In the genomic region with DNA sequence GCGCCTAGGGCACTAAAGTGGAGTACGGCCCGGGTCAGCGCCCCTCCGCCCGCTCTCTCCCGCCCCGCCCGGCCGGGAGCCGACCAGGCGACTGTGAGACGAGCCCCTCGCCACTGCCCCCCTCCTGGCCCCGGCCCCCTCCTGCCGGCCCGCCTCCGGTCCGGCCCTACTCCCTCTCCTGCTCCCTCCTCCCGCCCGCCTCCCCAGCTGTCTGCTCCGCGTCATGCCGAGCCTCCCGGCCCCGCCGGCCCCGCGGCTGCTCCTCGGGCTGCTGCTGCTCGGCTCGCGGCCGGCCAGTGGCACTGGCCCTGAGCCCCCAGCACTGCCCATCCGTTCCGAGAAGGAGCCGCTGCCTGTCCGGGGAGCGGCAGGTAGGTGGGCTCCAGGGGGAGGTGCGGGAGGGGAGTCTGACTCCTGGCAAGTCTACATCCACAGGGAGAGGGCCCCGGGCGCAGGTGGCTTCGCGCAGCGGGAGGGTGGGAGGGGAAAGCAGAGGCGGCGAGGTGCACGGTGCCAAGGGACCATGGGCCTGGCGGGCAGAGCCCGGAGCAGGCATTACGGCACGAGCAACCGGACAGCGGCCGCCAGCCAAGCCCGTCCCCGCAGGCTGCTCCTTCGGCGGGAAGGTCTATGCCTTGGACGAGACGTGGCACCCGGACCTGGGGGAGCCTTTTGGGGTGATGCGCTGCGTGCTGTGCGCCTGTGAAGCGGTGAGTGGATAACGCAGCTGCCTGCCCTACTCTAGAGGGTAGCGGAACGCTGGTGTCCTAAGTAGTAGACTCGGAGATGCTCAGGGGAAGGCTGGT, we compare ENCODE assay signal across 8 mouse cellular contexts. TPM values are rescaled to one million over a fixed set of nuclear protein-coding genes. Genes with fewer than 3 reads are reported as not detected.
DNase-seq lines count a peak whose midpoint lies in the region; ATAC-seq and TF ChIP-seq lines count a peak whose summit lies in the region.

Gene Chrd, plus strand, starts transcription at position 203 of the 806 bp plus-strand sequence.

- H3K4me2 ChIP-seq in heart, postnatal 0 days (ENCODE audit: low read depth, low read length): peak within 1 kb of the TSS; percentile 99
- peak within 1 kb of the TSS; percentile 99 for H3K4me2 ChIP-seq in lung, postnatal 0 days (replicated peaks; ENCODE audit: low read depth, low read length)

- H3K9ac ChIP-seq in ES-E14 (ENCODE audit: insufficient read depth, low read depth, low read length, poor library complexity, severe bottlenecking): peak within 1 kb of the TSS; percentile 58
- H3K9ac ChIP-seq in heart, postnatal 0 days (replicated peaks; ENCODE audit: low read depth, low read length): peak within 1 kb of the TSS; percentile 54
- peak within 1 kb of the TSS; percentile 54 for H3K9ac ChIP-seq in lung, postnatal 0 days (replicated peaks; ENCODE audit: low read depth)

- under 1% methylated on average over 58 of the region's 70 CpGs for WGBS in heart, postnatal 0 days
- WGBS in lung, postnatal 0 days: 1% methylated on average over 44 of the region's 70 CpGs

- ATAC-seq in heart, postnatal 0 days (ENCODE audit: insufficient read depth, low read depth): peak; percentile 59
- ATAC-seq in lung, postnatal 0 days: peak; percentile 87
- ATAC-seq in inflammation-experienced regulatory T-cells, adult 6 months: no peak

- H3K27ac ChIP-seq in ES-E14 (ENCODE audit: insufficient read depth, low read depth, low read length, poor library complexity, severe bottlenecking): no peak within 1 kb of the TSS
- no peak within 1 kb of the TSS for H3K27ac ChIP-seq in embryonic fibroblast, embryonic 13.5 days (ENCODE audit: insufficient read depth, low read length)
- 0 out of 2 replicates have a peak within 1 kb of the TSS, but pooled peaks have one; percentile 20 for H3K27ac ChIP-seq in heart, postnatal 0 days (ENCODE audit: low read depth)
- H3K27ac ChIP-seq in lung, postnatal 0 days (ENCODE audit: low read length): peak within 1 kb of the TSS; percentile 54; the same call in 1 of the 2 replicates

- DNase-seq in ES-E14 (ENCODE audit: low read depth, low spot score): no peak
- DNase-seq in adrenal gland, postnatal 4 days (ENCODE audit: low spot score in 2 of 2): peak in 1 of 2 experiments; percentile 47
- no peak for DNase-seq in heart, postnatal 0 days (ENCODE audit: low spot score)
- peak; percentile 84 to 89 for DNase-seq in kidney, postnatal 4 days
- DNase-seq in lung, postnatal 0 days (ENCODE audit: low spot score): peak; percentile 74
- DNase-seq in right cerebral cortex, postnatal 14 days: peak; percentile 68

- H3K4me3 ChIP-seq in ES-E14 (ENCODE audit: insufficient read depth in 1 of 2, low read depth in 1 of 2, low read length in 2 of 2, poor library complexity in 1 of 2, severe bottlenecking in 1 of 2): peak within 1 kb of the TSS; percentile 85 to 87
- H3K4me3 ChIP-seq in embryonic fibroblast, embryonic 13.5 days (ENCODE audit: insufficient read depth, low read length): peak within 1 kb of the TSS; percentile 44
- H3K4me3 ChIP-seq in heart, postnatal 0 days (ENCODE audit: low read depth, low read length): peak within 1 kb of the TSS; percentile 66
- peak within 1 kb of the TSS; percentile 60 for H3K4me3 ChIP-seq in lung, postnatal 0 days (ENCODE audit: low read depth, low read length)

- H3K4me1 ChIP-seq in ES-E14 (ENCODE audit: control insufficient read depth in 2 of 2, insufficient read depth in 2 of 2, low read length in 2 of 2, poor library complexity in 1 of 2): peaks cover 5 to 16% of the 10 kb centered on the region in 2 experiments; a peak in 2 of 4 replicates
- H3K4me1 ChIP-seq in embryonic fibroblast, embryonic 13.5 days (ENCODE audit: control insufficient read depth, insufficient read depth, low read length): no peaks in the 10 kb centered on the region
- peaks cover 10% of the 10 kb centered on the region; the same call in 1 of the 2 replicates for H3K4me1 ChIP-seq in heart, postnatal 0 days (ENCODE audit: control insufficient read depth, insufficient read depth)
- H3K4me1 ChIP-seq in lung, postnatal 0 days (ENCODE audit: insufficient read depth, low read depth, low read length): no peaks in the 10 kb centered on the region; the same call in 1 of the 2 replicates

- H3K27me3 ChIP-seq in heart, postnatal 0 days (ENCODE audit: control insufficient read depth, insufficient read depth, low read length): peaks cover 64% of the 10 kb centered on the region
- H3K27me3 ChIP-seq in lung, postnatal 0 days (replicated peaks; ENCODE audit: insufficient read depth, low read length): peaks cover 21% of the 10 kb centered on the region

- no peaks in the 10 kb centered on the region for H3K9me3 ChIP-seq in ES-E14 (ENCODE audit: control insufficient read depth, insufficient read depth, low read depth, low read length)
- no peaks in the 10 kb centered on the region for H3K9me3 ChIP-seq in heart, postnatal 0 days (replicated peaks; ENCODE audit: control insufficient read depth, low read length)
- H3K9me3 ChIP-seq in lung, postnatal 0 days (ENCODE audit: low read length): no peaks in the 10 kb centered on the region

- in situ Hi-C loops in ES-E14 (cut with MboI; ENCODE audit: low sequenced_read_pairs in 2 of 2, unreplicated experiment in 2 of 2): no loop called here

- TF ChIP-seq CTCF in embryonic fibroblast, embryonic 13.5 days (IDR thresholded peaks at IDR 0.05; ENCODE audit: borderline replicate concordance, insufficient read depth, low read length): no peak
- TF ChIP-seq CTCF in heart, postnatal 0 days (IDR thresholded peaks at IDR 0.05; ENCODE audit: low read depth): no peak
- TF ChIP-seq CTCF in lung, postnatal 0 days (IDR thresholded peaks at IDR 0.05): no peak

- TF ChIP-seq EP300 in heart, postnatal 0 days (IDR thresholded peaks at IDR 0.05; ENCODE audit: low read depth): no peak
- no peak for TF ChIP-seq EP300 in lung, postnatal 0 days (IDR thresholded peaks at IDR 0.05)

- H3K36me3 ChIP-seq in ES-E14 (ENCODE audit: control insufficient read depth, insufficient read depth, low read length, poor library complexity, severe bottlenecking): no peaks in the 10 kb centered on the region; the same call in 1 of the 2 replicates
- no peaks in the 10 kb centered on the region for H3K36me3 ChIP-seq in heart, postnatal 0 days (replicated peaks; ENCODE audit: control insufficient read depth, insufficient read depth, low read length)
- no peaks in the 10 kb centered on the region for H3K36me3 ChIP-seq in lung, postnatal 0 days (ENCODE audit: insufficient read depth, low read length)

- no peak; the same call in 1 of the 2 replicates for TF ChIP-seq POLR2A in embryonic fibroblast, embryonic 13.5 days (IDR thresholded peaks at IDR 0.05; ENCODE audit: low read depth, low read length)

TF ChIP-seq in ES-E14, 5 proteins besides CTCF, POLR2A, EP300 and RAD21:
- TF ChIP-seq ZC3H11A (IDR thresholded peaks at IDR 0.05; ENCODE audit: borderline replicate concordance, low read depth, low read length): no peak
- TF ChIP-seq ZNF384 (IDR thresholded peaks at IDR 0.05; ENCODE audit: low read depth, low read length): no peak
- no peak for TF ChIP-seq HCFC1 (IDR thresholded peaks at IDR 0.05; ENCODE audit: borderline replicate concordance, insufficient read depth, low read length)
TF ChIP-seq in ES-E14: peak in this region for 0.

RNA-seq across cellular contexts. Expression of gene Chrd, which starts in this region (rescaled TPM):
- total RNA-seq in ES-E14 (2012; rRNA removed): 3.7 and 9.6 TPM in 2 replicates
- 10 to 100 TPM; 14.8 to 17.1 TPM for total RNA-seq in adrenal gland, postnatal 4 days (2021)
- polyA plus RNA-seq in embryonic fibroblast, embryonic 13.5 days (2011; ENCODE audit: insufficient read length, low read depth, missing spikeins): 3.8 and 7.3 TPM in 2 replicates
- total RNA-seq in heart, postnatal 0 days (2014; rRNA removed; ENCODE audit: low replicate concordance): 9.7 and 13.9 TPM in 2 replicates
- polyA plus RNA-seq in heart, postnatal 0 days (2015; fragmentation: Nextera tagmentation; extraction: Ambion mirVana): 0.43 and 0.49 TPM in 2 replicates
- 1.5 and 1.7 TPM in 2 replicates for polyA plus RNA-seq in lung, postnatal 0 days (2015; fragmentation: Nextera tagmentation; extraction: Ambion mirVana)
- polyA plus RNA-seq in inflammation-experienced regulatory T-cells, adult 6 months (2017; shearing (Covaris generic)): not detected

Comparison
In these comparisons a context has a peak if more than half of its experiments do, and no peak if none do; other contexts are left out.
1. DNase-seq: peak in kidney, postnatal 4 days (2 of 2), lung, postnatal 0 days (single experiment) and right cerebral cortex, postnatal 14 days (single experiment); none in ES-E14 (single experiment) and heart, postnatal 0 days (single experiment).
2. H3K27ac ChIP-seq: peak in heart, postnatal 0 days (single experiment) and lung, postnatal 0 days (single experiment); none in ES-E14 (single experiment) and embryonic fibroblast, embryonic 13.5 days (single experiment).
3. Peak in every context shown above with its lines, with median percentiles within 50 percentile points of each other: H3K4me3 ChIP-seq and H3K9ac ChIP-seq.